Mouse (Mus musculus) thymus, adult 2 months (tissue): ENCODE data around the gene Rad51b. TPM values are rescaled to one million over a fixed set of nuclear protein-coding genes. Genes with fewer than 3 reads are reported as not detected.

Experiments
- DNase-seq: peaks from one replicate; pipeline ENCODE4 v3.0.0; 2021
- H3K27ac ChIP-seq: fragments of 200-500 bp; 2 replicates; pipeline ENCODE4 v1.5.1; 2012; ENCODE audit warnings: low read length, control low read depth; ENCODE audit not compliant: control insufficient read depth, insufficient read depth
- H3K27me3 ChIP-seq: fragments of 200-500 bp; 2 replicates; pipeline ENCODE4 v1.6.1; 2012; ENCODE audit warnings: mild to moderate bottlenecking, low read length, moderate library complexity, mixed read lengths; ENCODE audit not compliant: control insufficient read depth, insufficient read depth
- H3K36me3 ChIP-seq: fragments of 200-500 bp; 2 replicates; pipeline ENCODE4 v1.6.1; 2012; ENCODE audit warnings: mild to moderate bottlenecking, low read length, moderate library complexity; ENCODE audit not compliant: control insufficient read depth, insufficient read depth
- H3K4me1 ChIP-seq: fragments of 200-500 bp; replicated peaks from 2 replicates; pipeline ENCODE4 v1.6.1; 2012; ENCODE audit warnings: low read length; ENCODE audit not compliant: control insufficient read depth, insufficient read depth
- H3K4me3 ChIP-seq: fragments of 200-500 bp; 2 replicates; pipeline ENCODE4 v1.5.1; 2012; ENCODE audit warnings: mild to moderate bottlenecking, low read length, control low read depth, moderate library complexity; ENCODE audit not compliant: control insufficient read depth, insufficient read depth
- CTCF ChIP-seq: fragments of 200-500 bp; IDR thresholded peaks from 2 replicates; pipeline ENCODE4 v1.5.1; 2012; ENCODE audit warnings: mild to moderate bottlenecking, control low read depth, low read length, moderate library complexity, borderline replicate concordance; ENCODE audit not compliant: control insufficient read depth, poor library complexity, insufficient read depth; ENCODE audit errors: extremely low read depth
- POLR2A ChIP-seq: fragments of 200-500 bp; IDR thresholded peaks from 2 replicates; pipeline ENCODE4 v1.6.1; 2012; ENCODE audit warnings: mild to moderate bottlenecking, low read length, control low read depth, moderate library complexity; ENCODE audit not compliant: control insufficient read depth, poor library complexity, insufficient read depth; ENCODE audit errors: extremely low read depth
- WGBS: fragments of 180-500 bp; shearing (Covaris S2); methylation state at CpG from one replicate; pipeline ENCODE4 v1.1.7; 2018; 5-methylcytosine and 5-hydroxymethylcytosine counted together
- polyA plus RNA-seq: library from polyadenylated mRNA; depleted of rRNA; stranded (reverse); fragments of >200 nt; gene quantifications from 2 replicates; pipeline ENCODE4 v1.2.3, GENCODE M21; 2012

The Rad51b gene
- polyA plus RNA-seq, 1 experiment = 1.1 TPM

DNA sequence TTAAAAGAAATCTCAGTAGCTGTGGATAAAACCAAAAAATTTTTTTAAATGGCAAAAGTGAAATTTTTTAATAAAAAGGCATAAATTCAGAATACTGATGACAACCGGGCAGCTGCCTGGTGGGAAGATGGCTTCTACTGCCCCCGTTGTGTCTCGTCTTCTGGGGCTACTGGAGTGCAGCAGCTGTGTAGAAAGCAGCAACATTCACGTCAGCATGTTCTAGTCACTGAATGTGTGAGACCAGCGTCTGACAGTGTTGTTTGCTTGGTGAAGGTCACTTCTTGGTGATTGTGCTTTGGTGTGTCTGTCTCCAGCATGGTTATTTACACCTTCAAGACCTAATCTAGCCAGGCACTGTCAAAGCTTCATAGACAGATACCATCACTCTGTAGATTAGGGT lies 56.3 kb downstream of the Rad51b start:
- no peak for TF ChIP-seq CTCF
- no peak for TF ChIP-seq POLR2A
- no peaks in the 10 kb centered on the region for H3K27me3 ChIP-seq
- DNase-seq = no peak
- no peaks in the 10 kb centered on the region for H3K36me3 ChIP-seq
- no peak overlapping the region for H3K4me3 ChIP-seq
- 97% methylated on average over 5 of the region's 5 CpGs for WGBS
- no peak overlapping the region for H3K27ac ChIP-seq
- H3K4me1 ChIP-seq = no peaks in the 10 kb centered on the region

DNA sequence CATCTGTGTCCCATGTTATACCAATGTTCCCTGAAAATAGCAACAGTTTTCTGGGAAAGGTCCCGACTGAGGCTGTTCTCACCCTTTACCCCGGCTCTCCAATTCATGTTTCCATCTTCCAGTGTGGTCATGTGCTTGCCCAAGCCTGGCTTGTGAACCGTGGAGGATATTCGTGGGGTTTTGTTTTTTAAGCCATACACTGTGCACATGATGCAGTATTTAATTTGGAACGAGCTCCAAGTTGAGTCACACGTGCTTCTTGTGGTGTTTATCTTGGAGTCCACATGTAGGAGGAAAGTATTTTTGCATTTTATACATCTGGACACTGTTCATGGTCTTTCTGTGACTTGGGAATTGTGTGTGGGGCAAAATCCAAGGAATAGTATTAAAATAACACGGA lies 57.5 kb downstream of the Rad51b start:
- Histone ChIP-seq H3K27ac (no peak overlapping the region), H3K27me3 (no peaks in the 10 kb centered on the region), H3K4me3 (no peak overlapping the region), H3K4me1 (no peaks in the 10 kb centered on the region), H3K36me3 (no peaks in the 10 kb centered on the region)
- TF ChIP-seq POLR2A = no peak
- no peak for TF ChIP-seq CTCF
- WGBS = 87% methylated on average over 7 of the region's 7 CpGs
- DNase-seq = no peak

GRCm38 (mm10) chr12:79356138-79356537 lies 59.1 kb downstream of the Rad51b start:
- Histone ChIP-seq H3K36me3 (no peaks in the 10 kb centered on the region), H3K27me3 (no peaks in the 10 kb centered on the region), H3K4me1 (no peaks in the 10 kb centered on the region), H3K27ac (no peak overlapping the region), H3K4me3 (no peak overlapping the region)
- TF ChIP-seq CTCF (no peak), POLR2A (no peak)
- DNase-seq = no peak
- 92% methylated on average over 4 of the region's 4 CpGs for WGBS

GRCm38 (mm10) chr12:79357631-79358030 lies 60.5 kb downstream of the Rad51b start:
- Histone ChIP-seq H3K27me3 (no peaks in the 10 kb centered on the region), H3K27ac (no peak overlapping the region), H3K4me1 (no peaks in the 10 kb centered on the region), H3K36me3 (no peaks in the 10 kb centered on the region), H3K4me3 (no peak overlapping the region)
- DNase-seq = no peak
- TF ChIP-seq CTCF = no peak
- no peak for TF ChIP-seq POLR2A
- WGBS = 97% methylated on average over 5 of the region's 5 CpGs

DNA sequence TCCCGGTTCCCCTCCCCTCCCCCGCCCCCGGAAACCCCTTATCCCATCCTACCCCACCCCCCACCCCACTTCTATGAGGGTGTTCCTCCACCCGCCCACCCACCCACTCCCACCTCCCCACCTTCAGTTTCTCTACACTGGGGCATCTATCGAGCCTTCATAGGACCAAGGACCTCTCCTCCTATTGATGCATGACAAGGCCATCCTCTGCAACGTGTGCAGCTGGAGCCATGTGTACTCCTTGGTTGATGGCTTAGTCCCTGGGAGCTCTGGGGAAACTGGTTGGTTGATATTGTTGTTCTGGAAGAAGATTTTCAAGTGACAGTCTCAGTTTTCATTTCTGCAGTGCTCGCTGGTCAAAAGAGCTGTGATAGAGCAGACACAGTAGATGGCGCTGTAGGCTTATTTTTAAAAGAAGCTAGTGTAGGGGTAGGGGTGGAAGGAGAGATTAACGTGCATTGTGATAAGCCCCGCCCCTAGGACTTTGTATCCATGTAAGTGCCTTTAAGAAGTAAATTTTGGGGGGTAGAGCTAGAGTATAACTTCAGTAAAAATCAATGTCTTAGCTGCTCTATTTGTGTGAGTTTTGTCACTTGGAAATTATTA lies 61.6 kb downstream of the Rad51b start:
- Histone ChIP-seq H3K27me3 (no peaks in the 10 kb centered on the region), H3K4me3 (no peak overlapping the region), H3K27ac (no peak overlapping the region), H3K36me3 (no peaks in the 10 kb centered on the region), H3K4me1 (no peaks in the 10 kb centered on the region)
- no peak for TF ChIP-seq POLR2A
- no peak for TF ChIP-seq CTCF
- peak; percentile 59 for DNase-seq
- WGBS = 43% methylated on average over 10 of the region's 10 CpGs

- no peak for DNase-seq
- H3K4me1 ChIP-seq = no peaks in the 10 kb centered on the region
- WGBS = 100% methylated on average over 2 of the region's 2 CpGs
- no peak overlapping the region for H3K4me3 ChIP-seq
- no peaks in the 10 kb centered on the region for H3K27me3 ChIP-seq
- no peaks in the 10 kb centered on the region for H3K36me3 ChIP-seq
- TF ChIP-seq CTCF (no peak), POLR2A (no peak)
- H3K27ac ChIP-seq = no peak overlapping the region
Measured at GRCm38 (mm10) chr12:79359404-79359803, 62.3 kb downstream of the Rad51b start.

- Histone ChIP-seq H3K36me3 (no peaks in the 10 kb centered on the region), H3K27ac (no peak overlapping the region), H3K27me3 (no peaks in the 10 kb centered on the region), H3K4me3 (no peak overlapping the region), H3K4me1 (no peaks in the 10 kb centered on the region)
- TF ChIP-seq POLR2A (no peak), CTCF (no peak)
- WGBS = 87% methylated on average over 1 of the region's 1 CpGs
- peak; percentile 56 for DNase-seq
Measured at GRCm38 (mm10) chr12:79362219-79362618, 65.1 kb downstream of the Rad51b start.
